Mouse (Mus musculus): ENCODE data around the gene Prr36. TPM values are rescaled to one million over a fixed set of nuclear protein-coding genes. Genes with fewer than 3 reads are reported as not detected.

The Prr36 gene
- 47.7 and 49.0 TPM in 2 replicates for polyA plus RNA-seq (2015; fragmentation: Nextera tagmentation; extraction: Ambion mirVana)

DNA sequence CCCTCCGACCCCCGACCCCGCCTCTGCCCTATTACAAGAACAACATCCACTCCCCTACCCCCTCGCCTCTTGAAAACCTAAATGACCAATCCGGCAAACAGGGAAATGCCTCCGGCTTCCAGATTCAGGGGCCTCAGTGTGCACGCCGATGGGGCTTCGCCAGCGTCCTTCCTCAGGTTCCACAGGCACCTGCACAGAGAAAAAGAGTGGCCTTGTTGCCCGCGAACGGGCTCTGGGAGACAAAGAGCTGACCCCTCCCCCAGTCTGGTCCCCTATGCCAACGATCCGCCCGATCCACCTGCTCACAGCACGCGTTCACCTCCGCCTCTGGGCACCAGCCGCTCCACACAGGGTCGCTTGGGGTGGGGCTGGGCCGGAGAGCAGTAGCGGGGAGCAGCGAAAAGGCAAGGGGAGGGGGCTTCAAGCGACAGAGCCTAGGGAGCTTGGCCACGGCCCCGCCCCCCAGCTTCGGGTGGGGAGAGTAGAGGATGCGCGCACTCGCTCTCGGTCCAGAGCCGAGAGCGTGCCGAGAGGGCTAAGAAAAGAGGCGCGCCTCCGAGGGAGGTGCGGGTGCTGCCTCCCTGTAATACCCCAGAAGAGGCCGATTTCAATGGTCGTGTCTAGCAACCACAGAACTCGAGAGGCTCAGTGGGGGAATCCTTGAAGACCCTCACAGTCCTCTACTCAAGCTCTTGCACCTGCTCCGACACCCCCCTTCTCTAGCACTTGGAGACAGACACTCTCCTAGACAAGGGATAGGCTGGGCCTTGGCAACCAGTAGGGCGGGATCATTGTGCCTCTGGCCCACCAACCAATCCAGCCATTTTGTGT lies at the start of gene Prr36:
Gene Prr36 (minus strand): TSS at position 669 of the 831 bp plus-strand sequence.
- under 1% methylated on average over 44 of the region's 44 CpGs for WGBS
- H3K27me3 ChIP-seq (replicated peaks; ENCODE audit: control insufficient read depth, insufficient read depth, low read length): no peaks in the 10 kb centered on the region
- H3K36me3 ChIP-seq (ENCODE audit: control insufficient read depth, insufficient read depth): peaks cover 3% of the 10 kb centered on the region; the same call in 1 of the 2 replicates
- peak within 1 kb of the TSS; percentile 92 for H3K9ac ChIP-seq (replicated peaks; ENCODE audit: low read depth, low read length)
- no peaks in the 10 kb centered on the region for H3K9me3 ChIP-seq (ENCODE audit: control insufficient read depth, low read length)
- peak; percentile 88 for ATAC-seq
- H3K4me2 ChIP-seq (ENCODE audit: low read length): peak within 1 kb of the TSS; percentile 96
- peaks cover 35% of the 10 kb centered on the region for H3K4me1 ChIP-seq (replicated peaks; ENCODE audit: control insufficient read depth, insufficient read depth, low read length)
- H3K27ac ChIP-seq (ENCODE audit: low read length): peak within 1 kb of the TSS; percentile 95
- peak within 1 kb of the TSS; percentile 83 for H3K4me3 ChIP-seq (replicated peaks; ENCODE audit: low read length)

DNA sequence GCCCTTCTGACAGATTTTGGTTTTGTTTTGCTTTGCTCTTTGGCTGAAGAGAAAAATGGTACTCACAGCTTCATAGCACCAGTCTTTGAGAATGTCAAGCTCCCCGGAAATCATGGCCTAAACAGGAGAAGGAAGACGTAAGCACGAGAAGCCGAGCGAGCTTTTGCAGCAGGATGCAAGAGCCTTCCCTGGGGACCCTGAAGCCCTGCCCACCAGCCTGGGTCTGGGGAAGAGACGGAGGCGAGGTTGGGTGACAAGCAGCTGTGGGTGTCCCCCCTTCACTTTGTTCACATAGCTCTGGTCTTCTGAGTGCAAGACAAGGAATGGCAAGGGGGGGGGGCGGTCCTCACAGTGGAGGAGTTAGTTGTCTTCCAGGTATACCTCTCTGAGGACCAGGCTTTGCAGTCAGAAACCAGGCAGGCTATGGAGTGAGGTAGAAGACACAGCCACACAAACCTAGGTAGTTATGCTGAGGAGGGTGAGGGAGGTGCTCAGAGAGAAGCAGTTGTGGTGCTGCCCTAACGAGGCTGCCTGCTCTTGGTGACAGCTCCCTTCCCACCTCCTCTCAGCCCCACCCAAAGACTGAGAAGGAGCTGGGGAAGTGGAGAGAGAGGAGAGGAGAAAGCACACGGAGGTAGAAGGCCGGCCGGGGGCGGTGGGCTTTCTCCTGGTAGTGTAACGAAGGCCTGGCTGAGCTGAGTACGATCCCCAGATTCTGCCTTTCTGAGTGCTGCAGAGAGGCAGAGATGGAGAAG lies 48.1 kb upstream of the Prr36 start:
- Histone ChIP-seq H3K4me1 (replicated peaks; ENCODE audit: control insufficient read depth, insufficient read depth, low read length) (no peaks in the 10 kb centered on the region), H3K36me3 (ENCODE audit: control insufficient read depth, insufficient read depth) (peaks cover 41% of the 10 kb centered on the region), H3K9ac (replicated peaks; ENCODE audit: low read depth, low read length) (no peak overlapping the region), H3K27ac (ENCODE audit: low read length) (no peak overlapping the region), H3K4me3 (replicated peaks; ENCODE audit: low read length) (no peak overlapping the region), H3K9me3 (ENCODE audit: control insufficient read depth, low read length) (no peaks in the 10 kb centered on the region), H3K27me3 (replicated peaks; ENCODE audit: control insufficient read depth, insufficient read depth, low read length) (no peaks in the 10 kb centered on the region), H3K4me2 (ENCODE audit: low read length) (no peak overlapping the region)
- ATAC-seq: no peak
- WGBS: 88% methylated on average over 15 of the region's 15 CpGs

DNA sequence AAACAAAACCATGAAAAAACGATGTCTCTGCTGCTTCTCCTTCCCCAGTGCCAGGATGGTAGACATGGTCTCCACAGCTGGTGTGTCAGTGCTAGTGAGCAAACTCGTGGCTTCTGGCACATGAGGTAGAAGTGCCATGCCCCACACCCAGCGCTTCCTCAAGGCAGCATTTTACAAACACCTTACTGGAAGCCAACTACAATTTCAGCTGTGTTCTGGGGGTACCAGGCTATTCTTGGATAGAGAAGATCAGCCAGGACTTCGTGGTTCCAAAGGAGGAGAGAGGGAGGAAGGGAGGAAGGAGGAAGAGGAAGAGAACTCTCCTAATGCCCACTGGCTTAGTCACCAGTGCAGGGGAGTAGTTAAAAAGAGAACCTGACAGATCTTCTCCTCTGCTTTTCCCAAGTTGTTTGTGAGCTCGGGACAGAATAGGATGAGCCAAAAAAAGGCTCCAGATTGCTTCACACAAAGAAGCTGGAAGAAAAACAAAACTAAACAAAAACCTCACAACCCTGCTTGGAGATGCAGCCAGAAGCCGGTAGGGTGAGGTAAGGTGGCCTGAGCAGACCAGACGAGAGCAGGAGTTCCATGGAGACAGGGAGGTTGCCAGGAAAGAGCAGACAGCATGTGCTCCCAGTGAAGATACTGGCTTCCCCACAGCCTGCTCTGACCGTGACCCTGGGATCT lies 46.0 kb upstream of the Prr36 start:
- ATAC-seq: no peak
- Histone ChIP-seq H3K4me2 (ENCODE audit: low read length) (no peak overlapping the region), H3K9ac (replicated peaks; ENCODE audit: low read depth, low read length) (no peak overlapping the region), H3K36me3 (ENCODE audit: control insufficient read depth, insufficient read depth) (peaks cover 36% of the 10 kb centered on the region), H3K9me3 (ENCODE audit: control insufficient read depth, low read length) (no peaks in the 10 kb centered on the region), H3K27ac (ENCODE audit: low read length) (no peak overlapping the region), H3K4me1 (replicated peaks; ENCODE audit: control insufficient read depth, insufficient read depth, low read length) (peaks cover 7% of the 10 kb centered on the region), H3K4me3 (replicated peaks; ENCODE audit: low read length) (no peak overlapping the region), H3K27me3 (replicated peaks; ENCODE audit: control insufficient read depth, insufficient read depth, low read length) (no peaks in the 10 kb centered on the region)
- 85% methylated on average over 8 of the region's 8 CpGs for WGBS

DNA sequence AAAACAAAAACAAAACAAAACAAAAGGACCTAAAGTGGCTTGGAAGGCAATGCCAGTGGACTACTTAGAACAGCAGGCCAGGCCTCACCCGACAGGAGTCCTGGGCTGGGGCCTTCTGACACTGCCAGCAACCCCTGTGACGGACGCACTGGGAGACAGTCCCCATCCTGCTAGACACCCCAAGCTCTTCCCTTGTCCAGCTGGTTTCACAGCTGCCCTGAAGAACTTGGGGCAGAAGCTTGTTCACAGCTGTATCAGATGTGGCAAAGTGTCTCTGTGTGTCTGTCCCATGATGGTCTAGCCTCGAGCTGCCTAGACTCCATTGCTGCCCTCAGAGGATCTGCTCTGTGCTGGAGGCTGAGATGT lies 42.5 kb upstream of the Prr36 start:
- peaks cover 11% of the 10 kb centered on the region; the same call in 1 of the 2 replicates for H3K36me3 ChIP-seq (ENCODE audit: control insufficient read depth, insufficient read depth)
- no peak for ATAC-seq
- H3K9ac ChIP-seq (replicated peaks; ENCODE audit: low read depth, low read length): peak overlapping the region; percentile 96; the same call in 1 of the 2 replicates
- no peaks in the 10 kb centered on the region for H3K27me3 ChIP-seq (replicated peaks; ENCODE audit: control insufficient read depth, insufficient read depth, low read length)
- peak overlapping the region; percentile 97; the same call in 1 of the 2 replicates for H3K27ac ChIP-seq (ENCODE audit: low read length)
- no peak overlapping the region; the same call in 1 of the 2 replicates for H3K4me3 ChIP-seq (replicated peaks; ENCODE audit: low read length)
- peaks cover 27% of the 10 kb centered on the region for H3K4me1 ChIP-seq (replicated peaks; ENCODE audit: control insufficient read depth, insufficient read depth, low read length)
- no peak overlapping the region for H3K4me2 ChIP-seq (ENCODE audit: low read length)
- no peaks in the 10 kb centered on the region for H3K9me3 ChIP-seq (ENCODE audit: control insufficient read depth, low read length)
- WGBS: 87% methylated on average over 4 of the region's 4 CpGs

DNA sequence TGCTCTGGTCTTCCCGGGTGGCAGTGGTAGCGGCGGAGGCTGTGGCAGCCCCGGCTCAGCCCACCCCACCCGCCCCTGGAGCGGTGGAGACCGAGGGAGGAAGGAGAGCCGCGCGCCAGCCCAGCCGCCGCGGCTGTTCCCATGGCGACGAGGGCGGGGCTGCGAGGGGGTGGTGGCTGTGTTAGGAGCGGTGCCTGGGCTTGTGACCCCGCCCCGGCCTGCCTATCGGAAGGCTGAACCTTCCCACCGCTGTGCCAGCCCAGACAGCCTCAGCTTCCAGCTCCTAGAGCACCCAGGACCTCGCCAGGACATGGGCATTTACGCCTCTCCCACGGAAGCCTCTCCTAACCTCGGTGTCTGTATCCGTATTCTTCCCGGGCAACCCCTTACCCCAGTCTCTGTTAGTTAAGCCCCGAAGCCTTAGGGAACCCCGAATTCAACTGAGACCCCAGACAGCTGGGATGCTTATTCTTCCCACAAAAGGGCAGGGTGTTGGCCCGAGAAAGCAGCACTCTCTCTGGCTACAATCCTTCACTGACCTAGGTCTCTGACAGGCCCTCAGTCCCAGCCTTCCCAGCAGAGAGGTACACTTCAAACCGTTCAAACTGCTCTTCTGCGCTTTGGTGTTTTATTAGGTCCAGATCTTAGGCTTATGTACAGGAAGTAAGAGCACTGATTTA lies 42.0 kb upstream of the Prr36 start, which contains the start of gene Ctxn1:
Gene Ctxn1 (minus strand): TSS at position 150 of the 680 bp plus-strand sequence.
- 6% methylated on average over 33 of the region's 33 CpGs for WGBS
- ATAC-seq: peak; percentile 92
- no peaks in the 10 kb centered on the region for H3K9me3 ChIP-seq (ENCODE audit: control insufficient read depth, low read length)
- peak within 1 kb of the TSS; percentile 96 for H3K9ac ChIP-seq (replicated peaks; ENCODE audit: low read depth, low read length)
- peak within 1 kb of the TSS; percentile 97 for H3K27ac ChIP-seq (ENCODE audit: low read length)
- peak within 1 kb of the TSS; percentile 69 for H3K4me3 ChIP-seq (replicated peaks; ENCODE audit: low read length)
- peaks cover 11% of the 10 kb centered on the region; the same call in 1 of the 2 replicates for H3K36me3 ChIP-seq (ENCODE audit: control insufficient read depth, insufficient read depth)
- H3K4me1 ChIP-seq (replicated peaks; ENCODE audit: control insufficient read depth, insufficient read depth, low read length): peaks cover 29% of the 10 kb centered on the region
- peak within 1 kb of the TSS; percentile 74 for H3K4me2 ChIP-seq (ENCODE audit: low read length)
- H3K27me3 ChIP-seq (replicated peaks; ENCODE audit: control insufficient read depth, insufficient read depth, low read length): no peaks in the 10 kb centered on the region

DNA sequence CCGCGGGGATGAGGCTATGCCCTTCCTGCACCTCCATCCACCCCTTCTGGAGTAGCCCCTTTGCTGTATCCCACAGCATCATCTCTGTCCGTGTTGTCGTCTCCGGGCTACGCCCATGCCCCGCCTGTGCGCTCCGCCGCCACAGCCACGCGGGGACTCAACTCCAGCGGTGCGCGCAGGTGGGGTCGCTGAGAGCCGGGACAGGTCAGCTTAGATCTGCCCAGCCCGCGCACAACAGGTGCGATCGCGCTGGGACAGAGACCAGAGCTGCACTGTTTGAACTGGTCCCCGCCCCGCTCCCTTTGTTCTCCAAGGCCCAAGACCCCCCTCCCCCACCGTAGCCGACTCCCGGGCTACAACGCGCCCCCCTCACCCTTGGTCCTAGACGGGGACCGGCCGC lies 41.4 kb upstream of the Prr36 start:
- Histone ChIP-seq H3K4me3 (replicated peaks; ENCODE audit: low read length) (peak overlapping the region; percentile 69), H3K36me3 (ENCODE audit: control insufficient read depth, insufficient read depth) (peaks cover 11% of the 10 kb centered on the region; the same call in 1 of the 2 replicates), H3K27ac (ENCODE audit: low read length) (peak overlapping the region; percentile 97), H3K9me3 (ENCODE audit: control insufficient read depth, low read length) (no peaks in the 10 kb centered on the region), H3K9ac (replicated peaks; ENCODE audit: low read depth, low read length) (peak overlapping the region; percentile 96), H3K4me1 (replicated peaks; ENCODE audit: control insufficient read depth, insufficient read depth, low read length) (peaks cover 35% of the 10 kb centered on the region), H3K4me2 (ENCODE audit: low read length) (peak overlapping the region; percentile 74), H3K27me3 (replicated peaks; ENCODE audit: control insufficient read depth, insufficient read depth, low read length) (no peaks in the 10 kb centered on the region)
- ATAC-seq: peak; percentile 66
- WGBS: 1% methylated on average over 31 of the region's 32 CpGs

DNA sequence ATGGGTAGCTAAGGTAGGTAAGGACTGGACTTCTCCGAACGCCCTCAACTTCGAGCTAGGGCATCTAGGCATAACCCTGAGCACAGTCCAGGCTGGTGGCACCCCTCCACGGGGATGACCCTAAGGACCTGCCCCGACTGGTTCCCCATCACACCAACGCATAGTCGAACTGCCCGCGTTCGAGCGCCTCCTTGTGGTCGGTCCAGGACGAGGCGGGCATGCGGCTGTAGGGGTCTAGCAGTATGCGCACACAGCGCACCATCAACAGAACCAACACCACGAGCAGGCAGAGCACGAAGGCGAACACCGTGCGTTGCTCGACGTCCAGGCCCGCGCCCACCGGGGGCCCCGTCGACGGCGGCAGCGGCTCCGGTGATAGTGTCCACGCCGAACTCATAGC lies 41.0 kb upstream of the Prr36 start:
- Histone ChIP-seq H3K4me2 (ENCODE audit: low read length) (peak overlapping the region; percentile 74), H3K4me1 (replicated peaks; ENCODE audit: control insufficient read depth, insufficient read depth, low read length) (peaks cover 38% of the 10 kb centered on the region), H3K27ac (ENCODE audit: low read length) (peak overlapping the region; percentile 97), H3K9ac (replicated peaks; ENCODE audit: low read depth, low read length) (peak overlapping the region; percentile 96), H3K27me3 (replicated peaks; ENCODE audit: control insufficient read depth, insufficient read depth, low read length) (no peaks in the 10 kb centered on the region), H3K9me3 (ENCODE audit: control insufficient read depth, low read length) (no peaks in the 10 kb centered on the region), H3K36me3 (ENCODE audit: control insufficient read depth, insufficient read depth) (peaks cover 11% of the 10 kb centered on the region; the same call in 1 of the 2 replicates), H3K4me3 (replicated peaks; ENCODE audit: low read length) (peak overlapping the region; percentile 69)
- WGBS: 3% methylated on average over 32 of the region's 35 CpGs
- peak; percentile 55 for ATAC-seq

DNA sequence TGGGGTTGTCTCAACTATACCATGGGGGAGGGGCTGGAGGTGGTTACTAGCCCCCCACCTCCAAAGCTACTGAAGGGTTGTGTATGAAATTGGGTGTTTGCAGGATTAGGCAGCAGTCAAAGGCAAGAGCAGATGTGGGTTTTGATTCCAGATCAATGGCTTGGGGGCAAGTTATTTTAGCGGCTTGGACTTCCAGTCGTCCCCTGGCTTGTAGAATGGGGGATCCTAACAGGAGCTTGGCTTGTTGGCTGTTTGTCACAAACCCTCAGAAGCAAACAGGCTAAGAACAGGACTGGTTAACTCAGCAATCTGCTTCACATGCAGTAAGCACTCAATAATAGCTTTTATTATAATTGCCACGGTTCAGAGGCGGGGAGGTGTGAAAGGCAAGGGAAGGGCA lies 40.1 kb upstream of the Prr36 start:
- H3K27me3 ChIP-seq (replicated peaks; ENCODE audit: control insufficient read depth, insufficient read depth, low read length): no peaks in the 10 kb centered on the region
- WGBS: 46% methylated on average over 4 of the region's 4 CpGs
- H3K9me3 ChIP-seq (ENCODE audit: control insufficient read depth, low read length): no peaks in the 10 kb centered on the region
- ATAC-seq: no peak
- peak overlapping the region; percentile 96 for H3K9ac ChIP-seq (replicated peaks; ENCODE audit: low read depth, low read length)
- H3K36me3 ChIP-seq (ENCODE audit: control insufficient read depth, insufficient read depth): peaks cover 11% of the 10 kb centered on the region; the same call in 1 of the 2 replicates
- peak overlapping the region; percentile 69 for H3K4me3 ChIP-seq (replicated peaks; ENCODE audit: low read length)
- H3K27ac ChIP-seq (ENCODE audit: low read length): peak overlapping the region; percentile 97
- peaks cover 41% of the 10 kb centered on the region for H3K4me1 ChIP-seq (replicated peaks; ENCODE audit: control insufficient read depth, insufficient read depth, low read length)
- H3K4me2 ChIP-seq (ENCODE audit: low read length): peak overlapping the region; percentile 74
